Mouse (Mus musculus): Measurements from ENCODE around the gene Ralgps1.
"Not testable (repeated sequence)": the region's sequence is repeated elsewhere in the genome, so short reads cannot be mapped to it uniquely, and the experiment has no call there.

Gene Ralgps1

DNA sequence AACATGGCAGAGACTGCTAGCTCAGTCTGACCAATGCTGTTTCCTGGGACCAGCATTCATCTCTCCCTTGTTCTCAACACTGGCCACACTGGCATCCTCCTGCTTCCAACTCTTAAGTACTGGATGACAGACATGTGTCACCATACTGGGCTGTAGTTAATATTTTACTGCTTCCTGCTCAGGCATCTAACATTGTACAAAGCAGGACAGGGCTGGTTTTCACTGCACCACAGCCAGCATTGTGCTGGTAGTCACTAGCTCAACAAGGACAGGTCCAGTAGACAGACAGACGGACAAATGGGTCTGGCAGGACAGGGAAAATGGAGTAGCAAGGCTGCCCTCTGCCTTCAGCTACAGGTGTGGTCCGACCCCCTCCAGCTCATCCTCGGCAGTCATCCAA, 10.7 kb downstream of the Ralgps1 start:
- no peak for DNase-seq

- DNase-seq, result no peak
These were observed 12.1 kb downstream of the Ralgps1 start for GRCm38 (mm10) chr2:33359184-33359583.

GRCm38 (mm10) chr2:33357250-33357838, 13.9 kb downstream of the Ralgps1 start:
- no peak for DNase-seq

DNA sequence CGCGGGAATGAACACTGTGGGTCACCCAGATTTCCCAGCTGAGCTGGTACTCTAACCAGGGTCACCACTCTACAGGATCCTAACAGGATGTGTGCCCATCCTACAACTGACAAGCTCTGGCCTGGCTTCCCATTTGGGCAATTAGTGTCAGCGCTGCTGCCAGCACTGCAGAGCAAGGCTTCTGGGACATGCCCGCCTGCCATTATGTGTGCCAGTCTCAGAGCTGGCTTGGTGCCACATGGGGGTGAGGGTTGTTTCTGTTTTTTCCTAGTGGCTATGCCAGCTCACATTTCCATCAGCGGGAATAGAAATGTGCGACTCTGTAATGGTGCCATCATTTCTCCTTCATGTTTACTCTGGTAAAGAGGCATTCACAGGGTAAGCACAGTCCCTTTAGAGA, 15.7 kb downstream of the Ralgps1 start:
- peak; percentile 91 for DNase-seq

GRCm38 (mm10) chr2:33353432-33353831, 17.9 kb downstream of the Ralgps1 start:
- DNase-seq, result peak; percentile 34

GRCm38 (mm10) chr2:33351449-33351848, 19.8 kb downstream of the Ralgps1 start:
- DNase-seq, result no peak

- DNase-seq, result no peak
These were observed 20.4 kb downstream of the Ralgps1 start for GRCm38 (mm10) chr2:33350921-33351320.

GRCm38 (mm10) chr2:33349581-33349980, 21.7 kb downstream of the Ralgps1 start:
- no peak for DNase-seq

- DNase-seq, result peak; percentile 85
These were observed 22.2 kb downstream of the Ralgps1 start for GRCm38 (mm10) chr2:33349081-33349480.

DNA sequence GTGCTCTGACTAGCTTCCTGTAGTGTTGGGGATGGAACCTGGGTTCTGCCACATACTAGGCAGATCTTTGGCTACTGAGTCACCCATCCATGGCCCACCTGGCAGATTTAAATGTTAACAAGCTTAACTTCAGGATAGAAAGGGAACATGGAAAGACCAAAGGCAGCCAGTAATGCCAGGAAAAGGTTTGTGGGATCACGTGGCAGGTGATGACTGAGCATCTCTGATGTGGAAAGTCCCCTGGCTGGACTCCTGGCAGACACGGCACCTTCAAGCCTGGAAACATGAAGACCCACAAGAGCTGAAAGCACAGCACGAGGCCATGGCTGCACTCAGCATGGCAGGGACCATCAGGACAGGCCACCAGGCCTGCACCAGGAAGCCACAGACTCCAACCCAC, 23.0 kb downstream of the Ralgps1 start:
- no peak for DNase-seq

DNA sequence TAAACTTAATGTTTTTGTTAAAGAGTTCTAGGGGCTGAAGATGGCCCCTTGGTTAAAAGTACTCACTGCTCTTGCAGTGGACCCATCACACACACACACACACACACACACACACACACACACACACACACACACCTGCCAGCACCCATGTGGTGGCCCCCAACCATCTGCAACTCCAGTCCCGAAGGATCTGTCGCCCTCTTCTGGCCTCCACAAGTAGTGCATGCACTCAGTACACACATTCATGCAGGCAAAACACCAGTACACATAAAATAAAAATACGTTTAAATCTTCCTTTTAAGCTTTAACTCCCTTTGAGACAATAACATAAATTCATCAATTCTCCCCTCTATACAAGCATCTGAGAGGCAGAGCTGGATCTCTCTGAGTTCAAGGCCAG, 23.7 kb downstream of the Ralgps1 start:
- peak; percentile 68 for DNase-seq

GRCm38 (mm10) chr2:33346749-33347148, 24.5 kb downstream of the Ralgps1 start:
- peak; percentile 12 for DNase-seq

DNA sequence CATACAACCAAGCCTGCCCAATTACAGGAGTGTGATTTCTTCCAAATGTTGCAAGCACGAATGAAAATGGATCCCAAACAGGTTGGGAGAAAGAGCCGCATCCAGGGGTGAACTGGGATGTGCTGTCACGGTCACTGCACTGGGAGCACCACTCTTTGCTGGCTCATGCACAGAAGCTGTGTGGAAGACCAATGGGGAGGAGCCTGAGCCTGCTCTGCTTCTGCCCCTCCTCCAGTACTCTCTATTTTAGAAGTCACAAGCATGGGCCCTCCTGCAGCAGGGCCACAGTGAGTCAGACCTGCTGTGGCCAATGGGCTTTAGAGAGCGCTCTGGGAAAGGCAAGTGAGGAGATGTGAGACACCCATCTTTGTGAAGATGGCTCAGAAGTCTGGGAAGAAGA, 25.3 kb downstream of the Ralgps1 start:
- no peak for DNase-seq

DNA sequence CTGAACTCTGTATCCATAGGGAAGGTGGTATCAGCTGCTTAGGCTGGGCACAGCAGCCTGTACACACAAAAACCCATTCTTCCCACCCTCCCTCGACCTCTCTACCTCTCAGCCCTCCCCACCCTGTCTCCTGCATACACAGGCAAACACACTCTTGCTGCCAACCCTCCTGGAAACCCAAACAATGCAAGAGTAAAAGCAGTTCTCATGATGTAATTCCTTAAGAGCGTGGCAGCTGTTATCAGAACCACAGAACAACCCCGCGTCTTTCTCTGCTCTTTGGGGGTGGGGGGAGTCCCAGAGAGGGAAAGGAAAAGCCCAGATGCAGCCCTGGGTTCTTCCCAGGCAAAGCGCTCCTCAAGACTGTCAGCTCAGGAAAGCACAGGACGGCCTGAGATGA, 25.8 kb downstream of the Ralgps1 start:
- peak; percentile 21 for DNase-seq

DNA sequence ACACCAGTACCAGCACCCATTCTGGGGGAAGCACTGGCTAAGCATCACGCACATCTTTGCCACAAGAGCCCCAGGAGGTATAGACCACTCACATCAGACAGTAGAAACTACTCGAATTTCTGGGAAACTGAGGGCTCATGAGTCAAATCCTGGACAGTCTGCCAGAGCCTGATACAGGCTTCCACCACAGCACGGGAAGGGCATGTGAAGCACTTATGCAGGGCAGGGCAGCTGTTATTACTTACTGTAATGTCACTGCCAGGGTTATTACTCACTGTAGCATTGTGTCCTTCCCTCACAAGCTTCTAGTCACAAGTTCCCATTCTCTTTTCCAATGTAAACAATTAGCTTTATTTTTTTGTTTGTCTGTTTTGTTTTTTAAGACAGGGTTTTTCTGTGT, 27.9 kb downstream of the Ralgps1 start:
- DNase-seq, result no peak

- no peak for DNase-seq
These were observed 29.1 kb downstream of the Ralgps1 start for GRCm38 (mm10) chr2:33342148-33342547.

DNA sequence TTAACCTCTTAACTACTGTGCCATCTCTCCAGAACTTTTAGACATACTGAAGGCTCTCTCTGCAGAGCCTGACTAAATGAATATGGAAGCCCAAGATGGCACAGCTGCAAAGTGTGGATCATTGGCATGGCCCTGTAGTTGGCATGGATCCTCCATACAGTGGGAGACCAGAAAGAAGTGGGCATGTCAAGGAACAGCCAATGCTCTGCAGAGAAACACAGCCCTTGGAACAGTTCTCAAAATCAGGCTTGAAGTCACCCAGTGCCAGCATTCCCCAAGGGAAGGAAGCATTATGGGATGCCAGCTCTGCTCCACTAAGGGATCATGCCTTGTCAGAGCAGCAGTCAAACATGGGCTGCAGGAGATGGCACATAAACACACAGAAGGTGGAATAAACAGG, 35.5 kb downstream of the Ralgps1 start:
- DNase-seq, result no peak

- DNase-seq, result no peak
These were observed 41.7 kb downstream of the Ralgps1 start for GRCm38 (mm10) chr2:33329622-33330021.

- DNase-seq, result peak; percentile 48
These were observed 42.3 kb downstream of the Ralgps1 start for GRCm38 (mm10) chr2:33328941-33329340.

DNA sequence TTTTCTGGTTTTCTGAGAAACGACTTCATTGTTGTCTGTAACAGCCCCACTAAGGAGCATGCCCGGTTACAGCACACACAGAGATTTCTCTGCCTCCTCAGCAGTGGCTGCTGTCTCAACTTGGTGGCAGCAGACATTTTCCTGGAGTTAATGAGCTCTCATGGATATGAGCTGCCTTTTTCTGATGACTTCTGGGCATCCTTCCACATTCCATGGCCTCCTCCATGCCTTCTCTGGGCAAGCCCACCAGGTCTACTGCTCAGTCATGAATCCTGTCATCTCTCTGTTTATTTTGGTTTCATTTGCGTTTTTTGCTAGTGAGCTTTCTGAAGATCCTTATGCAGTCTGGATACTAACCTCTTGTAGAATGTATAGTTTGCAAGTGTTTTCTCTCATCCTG, 45.9 kb downstream of the Ralgps1 start:
- DNase-seq, result no peak

DNA sequence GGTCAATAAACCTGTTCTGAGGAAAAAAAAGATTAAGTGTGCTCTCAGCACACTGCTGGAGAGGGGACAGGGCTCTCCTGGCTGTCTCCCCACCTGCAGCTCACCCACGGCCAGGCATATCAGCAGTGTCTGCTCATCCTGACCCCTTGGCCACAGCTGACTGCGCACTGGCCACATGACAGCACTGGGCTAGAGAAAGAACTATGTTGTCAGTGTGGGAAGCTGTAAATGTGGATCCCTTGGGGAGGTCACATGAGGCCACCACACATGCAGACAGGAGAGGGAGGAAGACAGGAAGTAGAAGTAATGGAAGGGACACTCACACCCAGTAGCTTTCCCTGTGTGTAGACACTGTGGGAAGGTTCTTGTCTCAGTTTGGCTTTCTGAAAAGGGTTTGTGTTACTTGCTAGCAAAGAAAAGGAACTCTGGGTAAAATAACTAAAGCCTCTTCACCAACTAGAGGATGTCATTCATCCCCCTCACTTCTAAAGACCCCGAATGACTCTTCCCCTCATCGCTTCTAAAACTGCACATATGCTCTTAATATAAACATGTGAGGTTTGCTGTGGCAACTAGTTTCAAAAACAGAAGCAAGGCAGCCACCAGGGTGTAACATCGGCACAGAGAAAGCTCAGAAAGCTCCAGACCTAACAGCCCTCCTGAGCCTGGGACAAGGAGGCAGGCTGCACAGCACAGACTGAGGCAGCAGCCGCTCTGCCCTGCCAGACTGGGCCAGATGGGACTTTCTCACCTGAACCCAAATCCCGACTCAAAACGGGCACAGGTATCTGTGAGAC, 47.3 kb downstream of the Ralgps1 start:
- DNase-seq, result no peak

DNA sequence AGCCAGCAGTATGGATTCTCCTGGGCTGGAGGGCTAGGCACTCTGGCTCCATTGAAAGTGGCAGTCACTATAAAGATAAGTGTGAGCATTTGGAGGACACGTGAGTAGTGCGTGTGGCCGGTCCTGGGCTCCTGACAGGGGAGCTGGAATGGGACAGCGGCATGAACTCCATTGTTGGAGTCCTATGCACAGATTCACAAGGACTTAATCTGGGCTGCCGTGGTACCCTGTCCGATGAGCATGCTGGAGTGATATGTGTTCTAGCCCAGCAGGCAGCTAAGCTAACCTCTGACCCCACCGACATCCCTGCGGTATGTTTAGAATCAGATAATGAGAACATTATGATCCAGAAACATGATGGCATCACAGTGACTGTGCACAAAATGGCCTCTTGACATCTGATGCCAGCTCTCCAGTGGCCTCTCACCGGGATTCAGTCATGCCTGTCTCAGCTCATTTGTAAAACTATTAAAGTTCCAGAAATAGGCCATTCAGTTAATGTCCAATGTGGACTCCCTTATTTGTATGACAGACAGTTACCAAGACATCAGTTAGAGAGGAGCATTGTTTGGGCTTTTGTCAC, 48.2 kb downstream of the Ralgps1 start:
- not testable (repeated sequence) for DNase-seq

GRCm38 (mm10) chr2:33321641-33322040, 49.6 kb downstream of the Ralgps1 start:
- no peak for DNase-seq

- DNase-seq, result no peak
These were observed 50.3 kb downstream of the Ralgps1 start for GRCm38 (mm10) chr2:33321031-33321430.

All from retina, postnatal 1 day (tissue).